Mouse (Mus musculus) adrenal gland, adult (tissue): ENCODE data around the gene Map4k5.

ENCODE experiments used
- DNase-seq, 2 experiments: peaks; one replicate each; pipeline ENCODE4 v3.0.0; 2022 to 2023; ENCODE audit warnings: low spot score in 1 of 2; ENCODE audit not compliant: inconsistent age in 2 of 2

Map4k5 gene

GRCm38 (mm10) chr12:69759267-69759885 lies 133.6 kb downstream of the Map4k5 start:
- DNase-seq: no peak

GRCm38 (mm10) chr12:69758221-69759185 lies 134.5 kb downstream of the Map4k5 start:
- peak; percentile 52 to 73 for DNase-seq

GRCm38 (mm10) chr12:69757418-69758141 lies 135.4 kb downstream of the Map4k5 start:
- peak; percentile 95 to 96 for DNase-seq

GRCm38 (mm10) chr12:69756015-69756414 lies 137.0 kb downstream of the Map4k5 start:
- no peak for DNase-seq

GRCm38 (mm10) chr12:69753936-69754335 lies 139.1 kb downstream of the Map4k5 start:
- no peak for DNase-seq
